Mouse (Mus musculus): ENCODE results near the gene Gpr137. TPM values are rescaled to one million over a fixed set of nuclear protein-coding genes. Genes with fewer than 3 reads are reported as not detected.

Gene Gpr137
- total and polyA plus RNA-seq, 2 experiments from 2014 or later = 68.5 to 75.2 TPM

DNA sequence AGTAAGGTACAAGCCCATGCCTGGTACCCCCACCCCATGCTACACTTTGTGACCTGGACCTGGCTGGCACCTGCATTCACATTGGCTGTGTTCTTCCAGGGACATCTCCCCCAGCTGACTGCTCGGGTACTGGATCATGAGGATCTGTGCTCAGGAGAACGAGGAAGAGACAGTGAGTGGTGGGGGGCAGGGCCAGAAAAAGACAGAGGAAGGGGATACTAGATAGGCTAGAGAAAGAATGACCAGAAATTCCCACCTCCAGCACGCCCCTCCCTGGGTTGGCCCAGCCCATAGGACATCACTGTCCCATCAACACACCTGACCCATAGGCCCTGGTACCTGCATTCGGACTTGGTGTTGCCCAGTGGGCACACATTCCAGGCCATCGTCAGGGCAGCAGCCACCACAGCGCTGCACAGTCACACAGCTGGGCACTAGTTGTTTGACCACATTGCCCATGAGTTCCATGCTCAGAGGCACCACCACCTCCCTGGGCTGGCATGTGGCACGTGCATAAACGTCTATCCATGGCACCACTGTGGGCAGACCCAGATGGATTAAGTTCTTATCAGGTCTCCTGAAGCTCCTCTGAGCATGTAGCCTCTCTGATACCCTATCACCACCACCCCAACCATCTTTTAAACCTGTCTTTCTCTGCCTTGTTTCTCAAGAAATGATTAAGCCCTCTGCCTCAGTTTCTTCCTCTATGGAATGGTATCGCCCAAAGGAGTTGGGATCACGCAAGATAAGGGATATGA is 43.9 kb upstream of the Gpr137 start:
- Histone ChIP-seq H3K4me1 (ENCODE audit: insufficient read depth) (0 out of 2 replicates have a peak, but pooled peaks cover 8% of the 10 kb centered on the region), H3K36me3 (ENCODE audit: insufficient read depth) (peaks cover 22% of the 10 kb centered on the region), H3K4me2 (ENCODE audit: low read depth) (peak overlapping the region; percentile 81), H3K9ac (0 out of 2 replicates have a peak overlapping the region, but pooled peaks have one; percentile 74), H3K27me3 (ENCODE audit: insufficient read depth, low read length) (no peaks in the 10 kb centered on the region), H3K9me3 (ENCODE audit: low read length) (no peaks in the 10 kb centered on the region), H3K4me3 (ENCODE audit: low read depth, low read length) (peak overlapping the region; percentile 82; the same call in 1 of the 2 replicates), H3K27ac (ENCODE audit: low read depth, low read length) (no peak overlapping the region)
- 80% methylated on average over 10 of the region's 10 CpGs for WGBS
- DNase-seq = no peak
- no peak for ATAC-seq
- no peak for TF ChIP-seq CTCF (IDR thresholded peaks at IDR 0.05; ENCODE audit: low read depth)

DNA sequence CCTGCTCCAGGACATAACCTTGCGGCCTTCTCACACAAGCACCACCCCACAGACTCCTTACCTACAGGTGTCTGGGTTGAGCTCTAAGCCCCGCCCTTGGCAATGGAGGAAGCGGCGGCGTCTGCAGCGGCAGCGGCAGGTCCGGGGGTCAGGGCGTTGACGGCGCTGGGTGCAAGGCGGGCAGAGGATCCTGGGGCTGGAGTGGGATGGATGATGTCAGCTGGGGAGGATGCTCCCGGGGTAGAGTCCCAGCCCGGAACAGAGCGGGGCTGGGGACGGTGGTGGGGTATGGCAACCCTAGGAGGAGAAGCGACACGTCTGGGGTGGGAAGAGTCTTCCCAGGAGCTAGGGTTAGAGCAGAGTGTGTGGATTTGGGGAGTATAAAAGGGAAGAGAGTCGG is 43.0 kb upstream of the Gpr137 start:
- H3K4me2 ChIP-seq (ENCODE audit: low read depth) = no peak overlapping the region
- no peaks in the 10 kb centered on the region for H3K27me3 ChIP-seq (ENCODE audit: insufficient read depth, low read length)
- TF ChIP-seq CTCF (IDR thresholded peaks at IDR 0.05; ENCODE audit: low read depth) = no peak
- WGBS = 90% methylated on average over 19 of the region's 19 CpGs
- H3K27ac ChIP-seq (ENCODE audit: low read depth, low read length) = no peak overlapping the region
- no peak overlapping the region for H3K9ac ChIP-seq
- DNase-seq (no peak), ATAC-seq (no peak)
- no peaks in the 10 kb centered on the region for H3K9me3 ChIP-seq (ENCODE audit: low read length)
- peaks cover 8% of the 10 kb centered on the region; the same call in 1 of the 2 replicates for H3K4me1 ChIP-seq (ENCODE audit: insufficient read depth)
- H3K36me3 ChIP-seq (ENCODE audit: insufficient read depth) = peaks cover 22% of the 10 kb centered on the region
- H3K4me3 ChIP-seq (ENCODE audit: low read depth, low read length) = no peak overlapping the region

DNA sequence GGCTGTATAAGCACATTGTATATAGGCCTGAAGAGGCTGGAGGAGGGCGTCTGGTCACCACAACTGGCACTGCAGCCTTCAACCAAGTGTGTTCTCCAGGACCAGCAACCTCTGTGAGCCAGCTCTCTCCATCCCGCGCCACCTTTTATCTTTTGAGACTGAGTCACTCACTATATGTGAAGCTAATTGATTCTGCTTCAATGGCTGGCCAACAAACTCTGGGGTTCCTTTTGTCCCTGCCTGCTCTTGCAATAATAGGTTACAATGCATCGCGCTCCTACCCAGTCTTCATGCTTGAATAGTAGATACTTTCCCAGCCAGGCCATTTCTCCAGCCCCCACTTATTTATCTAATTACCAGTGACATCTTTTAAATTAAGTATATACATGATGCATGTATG is 41.3 kb upstream of the Gpr137 start:
- no peak overlapping the region for H3K4me3 ChIP-seq (ENCODE audit: low read depth, low read length)
- no peaks in the 10 kb centered on the region for H3K9me3 ChIP-seq (ENCODE audit: low read length)
- H3K9ac ChIP-seq = no peak overlapping the region
- DNase-seq (no peak), ATAC-seq (no peak)
- H3K4me2 ChIP-seq (ENCODE audit: low read depth) = no peak overlapping the region
- 25% methylated on average over 5 of the region's 5 CpGs for WGBS
- H3K27me3 ChIP-seq (ENCODE audit: insufficient read depth, low read length) = no peaks in the 10 kb centered on the region
- peaks cover 22% of the 10 kb centered on the region for H3K36me3 ChIP-seq (ENCODE audit: insufficient read depth)
- TF ChIP-seq CTCF (IDR thresholded peaks at IDR 0.05; ENCODE audit: low read depth) = no peak
- no peak overlapping the region for H3K27ac ChIP-seq (ENCODE audit: low read depth, low read length)
- H3K4me1 ChIP-seq (ENCODE audit: insufficient read depth) = peaks cover 11% of the 10 kb centered on the region; the same call in 1 of the 2 replicates

DNA sequence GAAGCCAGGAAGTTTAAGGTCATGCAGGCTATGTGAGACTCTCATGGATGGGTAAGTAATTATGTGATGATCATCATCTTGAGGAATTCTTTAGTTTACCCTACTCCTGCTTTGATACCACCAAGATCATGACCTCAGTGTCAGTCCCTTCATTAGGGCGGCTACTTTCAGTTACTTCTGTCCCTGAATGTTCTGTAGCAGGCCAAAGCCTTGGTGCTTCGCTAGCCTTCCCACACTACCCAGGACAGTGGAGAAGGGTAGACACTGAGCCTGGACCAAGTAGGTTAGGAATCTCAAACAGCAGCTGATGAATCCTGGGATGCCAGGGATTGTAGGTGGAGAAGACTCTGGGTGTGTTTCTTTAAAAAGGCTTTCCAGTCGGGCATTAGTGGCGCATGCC is 39.2 kb upstream of the Gpr137 start:
- H3K4me3 ChIP-seq (ENCODE audit: low read depth, low read length) = no peak overlapping the region
- no peaks in the 10 kb centered on the region for H3K27me3 ChIP-seq (ENCODE audit: insufficient read depth, low read length)
- TF ChIP-seq CTCF (IDR thresholded peaks at IDR 0.05; ENCODE audit: low read depth) = no peak
- 92% methylated on average over 4 of the region's 4 CpGs for WGBS
- H3K27ac ChIP-seq (ENCODE audit: low read depth, low read length) = no peak overlapping the region
- H3K36me3 ChIP-seq (ENCODE audit: insufficient read depth) = peaks cover 30% of the 10 kb centered on the region
- no peaks in the 10 kb centered on the region for H3K9me3 ChIP-seq (ENCODE audit: low read length)
- H3K4me1 ChIP-seq (ENCODE audit: insufficient read depth) = peaks cover 14% of the 10 kb centered on the region
- H3K9ac ChIP-seq = no peak overlapping the region
- DNase-seq = no peak
- no peak for ATAC-seq
- no peak overlapping the region for H3K4me2 ChIP-seq (ENCODE audit: low read depth)

DNA sequence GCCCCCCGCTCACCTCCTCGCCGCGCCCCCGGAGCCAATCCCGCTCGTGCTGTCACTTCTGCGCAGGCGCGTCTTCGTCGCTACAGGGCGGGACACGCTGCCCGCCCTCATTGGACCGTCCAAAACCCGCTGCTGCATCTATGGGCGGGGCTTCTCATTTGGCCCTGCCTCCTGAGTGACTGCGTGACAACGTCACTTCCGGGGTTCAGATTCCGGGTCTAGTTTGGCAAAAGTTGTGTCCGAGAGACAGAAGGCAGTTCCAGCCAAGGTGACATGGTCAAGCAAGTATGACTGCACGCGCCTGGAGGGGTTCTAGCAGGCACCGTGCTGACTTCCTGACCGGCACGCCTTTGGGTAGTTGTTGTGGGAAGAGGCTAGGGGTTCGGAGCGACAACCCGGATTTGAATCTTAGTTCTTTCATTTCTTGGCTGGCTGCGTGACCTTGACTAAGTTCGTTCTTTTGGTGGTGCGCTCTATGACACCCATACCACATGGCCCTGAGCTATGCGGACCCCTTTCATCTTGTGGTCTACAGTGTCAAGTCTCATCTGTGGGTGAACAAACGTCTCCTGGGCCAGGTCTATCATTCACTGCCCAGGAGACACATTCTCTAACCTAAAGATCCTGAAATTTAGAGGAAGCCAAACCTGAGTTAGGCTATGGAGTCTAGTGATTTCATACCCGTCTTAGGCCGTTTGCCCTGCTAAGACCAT is 38.3 kb upstream of the Gpr137 start, which contains the start of gene Fkbp2:
Gene Fkbp2 (minus strand): TSS at position 121 of the 713 bp plus-strand sequence.
- 2% methylated on average over 38 of the region's 38 CpGs for WGBS
- no peaks in the 10 kb centered on the region for H3K9me3 ChIP-seq (ENCODE audit: low read length)
- peak; percentile 88 for ATAC-seq
- H3K9ac ChIP-seq = peak within 1 kb of the TSS; percentile 74
- H3K27me3 ChIP-seq (ENCODE audit: insufficient read depth, low read length) = no peaks in the 10 kb centered on the region
- peak within 1 kb of the TSS; percentile 55 for H3K4me3 ChIP-seq (ENCODE audit: low read depth, low read length)
- H3K27ac ChIP-seq (ENCODE audit: low read depth, low read length) = peak within 1 kb of the TSS; percentile 87
- TF ChIP-seq CTCF (IDR thresholded peaks at IDR 0.05; ENCODE audit: low read depth) = no peak
- peaks cover 30% of the 10 kb centered on the region for H3K36me3 ChIP-seq (ENCODE audit: insufficient read depth)
- DNase-seq = peak; percentile 100
- H3K4me2 ChIP-seq (ENCODE audit: low read depth) = peak within 1 kb of the TSS; percentile 77
- peaks cover 9% of the 10 kb centered on the region for H3K4me1 ChIP-seq (ENCODE audit: insufficient read depth)

DNA sequence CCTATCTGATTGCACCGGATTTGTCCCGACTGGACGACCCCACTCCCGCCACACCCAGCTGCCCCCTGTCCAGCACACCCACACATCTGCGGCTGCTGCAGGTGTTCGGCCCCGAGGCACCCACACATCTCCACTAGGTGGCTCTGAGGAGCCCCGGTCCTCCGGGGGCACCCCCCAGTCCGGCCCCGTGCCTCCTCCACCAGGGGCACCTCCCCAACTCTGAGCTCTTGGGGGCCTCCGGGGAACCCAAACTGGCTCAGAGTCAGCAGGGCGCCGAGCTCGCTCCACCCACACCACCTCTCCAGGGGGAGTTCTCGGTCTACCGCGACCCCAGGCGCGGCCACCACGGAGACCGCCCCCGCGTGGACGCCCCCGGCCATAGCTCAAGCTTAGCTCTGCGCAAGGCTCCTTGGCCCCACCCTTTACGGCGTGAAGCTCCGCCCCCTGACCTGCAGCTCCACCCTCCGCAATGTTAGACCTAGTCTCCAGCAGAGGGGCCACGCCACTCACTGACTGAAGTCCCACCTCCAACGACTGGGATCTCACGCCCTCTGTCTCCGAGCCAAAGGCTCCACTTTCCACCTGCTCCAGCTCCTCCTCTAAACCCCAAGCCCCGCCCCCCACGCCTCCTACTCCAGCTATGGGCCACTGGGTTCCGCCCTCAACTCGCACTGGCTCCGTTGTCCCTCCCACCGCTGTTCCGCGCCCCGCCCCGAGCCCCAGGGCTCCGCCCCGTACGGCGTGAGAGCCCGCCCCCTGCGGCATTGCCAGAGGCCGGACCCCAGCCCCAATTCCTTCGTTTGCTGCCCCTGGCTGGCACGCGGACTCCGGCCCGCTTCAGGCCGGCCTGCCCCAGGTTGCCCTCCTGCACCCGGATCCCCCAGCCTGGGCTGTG is 37.5 kb upstream of the Gpr137 start:
- H3K4me2 ChIP-seq (ENCODE audit: low read depth) = peak overlapping the region; percentile 77
- H3K36me3 ChIP-seq (ENCODE audit: insufficient read depth) = peaks cover 23% of the 10 kb centered on the region
- ATAC-seq (peak; percentile 84), DNase-seq (peak; percentile 98)
- peak overlapping the region; percentile 74 for H3K9ac ChIP-seq
- 1% methylated on average over 56 of the region's 59 CpGs for WGBS
- peak overlapping the region; percentile 55 for H3K4me3 ChIP-seq (ENCODE audit: low read depth, low read length)
- H3K9me3 ChIP-seq (ENCODE audit: low read length) = no peaks in the 10 kb centered on the region
- peaks cover 9% of the 10 kb centered on the region for H3K4me1 ChIP-seq (ENCODE audit: insufficient read depth)
- peak overlapping the region; percentile 87 for H3K27ac ChIP-seq (ENCODE audit: low read depth, low read length)
- peak; percentile 77 for TF ChIP-seq CTCF (IDR thresholded peaks at IDR 0.05; ENCODE audit: low read depth)
- no peaks in the 10 kb centered on the region for H3K27me3 ChIP-seq (ENCODE audit: insufficient read depth, low read length)

All from forebrain, postnatal 0 days (tissue).